Mouse (Mus musculus) CH12.LX (cell line): ENCODE measurements around the gene Zmym2.

Source experiments
- BHLHE40 ChIP-seq: IDR thresholded peaks from 2 replicates; pipeline ENCODE4 v1.6.1; 2011; ENCODE audit warnings: mild to moderate bottlenecking, low read depth, low read length, improper control_type of control experiment
- CTCF ChIP-seq, 2 experiments: IDR thresholded peaks in 1 of 2; conservative IDR thresholded peaks in 1 of 2; 2 replicates each; pipeline ENCODE4 v1.5.1; 2011 to 2012; ENCODE audit warnings: low read depth in 2 of 2, low read length in 2 of 2, improper control_type of control experiment in 1 of 2, inconsistent platforms in 1 of 2, mild to moderate bottlenecking in 1 of 2, moderate library complexity in 1 of 2
- E2F4 ChIP-seq: IDR thresholded peaks from 2 replicates; pipeline ENCODE4 v1.6.1; 2011; ENCODE audit warnings: low read depth, low read length, improper control_type of control experiment; ENCODE audit not compliant: insufficient replicate concordance
- ELF1 ChIP-seq: IDR thresholded peaks from 2 replicates; pipeline ENCODE4 v1.6.1; 2014; ENCODE audit warnings: low read depth, mild to moderate bottlenecking, inconsistent platforms, low read length, improper control_type of control experiment
- EP300 ChIP-seq: IDR thresholded peaks from 2 replicates; pipeline ENCODE4 v1.6.1; 2011; ENCODE audit warnings: low read length, improper control_type of control experiment
- MAFK ChIP-seq: IDR thresholded peaks from 2 replicates; pipeline ENCODE4 v1.6.1; 2011; ENCODE audit warnings: low read length, improper control_type of control experiment; ENCODE audit not compliant: insufficient replicate concordance
- NELFE ChIP-seq: IDR thresholded peaks from 2 replicates; pipeline ENCODE4 v1.6.1; 2011; ENCODE audit warnings: low read depth, low read length, improper control_type of control experiment
- PAX5 ChIP-seq: IDR thresholded peaks from 2 replicates; pipeline ENCODE4 v1.6.1; 2012; ENCODE audit warnings: low read length, inconsistent platforms, mixed read lengths
- POLR2A ChIP-seq: IDR thresholded peaks from 2 replicates; pipeline ENCODE4 v1.6.1; 2011; ENCODE audit warnings: low read depth, mild to moderate bottlenecking, improper control_type of control experiment, low read length
- RAD21 ChIP-seq: IDR thresholded peaks from 2 replicates; pipeline ENCODE4 v1.6.1; 2011; ENCODE audit warnings: low read depth, mild to moderate bottlenecking, low read length, improper control_type of control experiment, moderate library complexity
- USF1 ChIP-seq: IDR thresholded peaks from 2 replicates; pipeline ENCODE4 v1.6.1; 2014; ENCODE audit warnings: low read depth, mild to moderate bottlenecking, inconsistent platforms, low read length, improper control_type of control experiment
- ZMIZ1 ChIP-seq: IDR thresholded peaks from 2 replicates; pipeline ENCODE4 v1.6.1; 2012; ENCODE audit warnings: low read depth, mild to moderate bottlenecking, inconsistent platforms, low read length, improper control_type of control experiment

GRCm38 (mm10) chr14:56954393-56954792 is 67.9 kb downstream of the Zmym2 start:
- no peak for TF ChIP-seq ELF1
- no peak for TF ChIP-seq CTCF (conservative IDR thresholded peaks at IDR 0.05 in 1 of 2, IDR thresholded peaks at IDR 0.05 in 1 of 2; ENCODE audit: low read depth in 2 of 2, low read length in 2 of 2)
- no peak for TF ChIP-seq MAFK
- no peak for TF ChIP-seq POLR2A
- TF ChIP-seq NELFE = no peak
- TF ChIP-seq PAX5 = no peak
- TF ChIP-seq USF1 = no peak
- no peak for TF ChIP-seq EP300
- no peak for TF ChIP-seq BHLHE40
- TF ChIP-seq RAD21 = no peak
- no peak for TF ChIP-seq E2F4
- no peak for TF ChIP-seq ZMIZ1
